Mouse (Mus musculus): ENCODE results near the gene Kcnd1. TPM values are rescaled to one million over a fixed set of nuclear protein-coding genes. Genes with fewer than 3 reads are reported as not detected.

Kcnd1 gene
- total RNA-seq, 1 experiment, result 3.1 TPM

- no peak overlapping the region for H3K27ac ChIP-seq (ENCODE audit: insufficient read depth, low read depth, low read length, poor library complexity, severe bottlenecking)
- H3K9me3 ChIP-seq (ENCODE audit: control insufficient read depth, insufficient read depth, low read depth, low read length), result no peaks in the 10 kb centered on the region
- peaks cover 0 to 8% of the 10 kb centered on the region in 2 experiments; a peak in 3 of 4 replicates for H3K4me1 ChIP-seq (ENCODE audit: control insufficient read depth in 2 of 2, insufficient read depth in 2 of 2, low read length in 2 of 2, poor library complexity in 1 of 2)
- TF ChIP-seq ZNF384 (IDR thresholded peaks at IDR 0.05; ENCODE audit: low read depth, low read length) (no peak), MAFK (IDR thresholded peaks at IDR 0.05; ENCODE audit: insufficient read depth, low read depth, low read length) (no peak), ZC3H11A (IDR thresholded peaks at IDR 0.05; ENCODE audit: borderline replicate concordance, low read depth, low read length) (no peak), CHD2 (IDR thresholded peaks at IDR 0.05; ENCODE audit: low read depth, low read length) (no peak), HCFC1 (IDR thresholded peaks at IDR 0.05; ENCODE audit: borderline replicate concordance, insufficient read depth, low read length) (no peak)
- in situ Hi-C loops (cut with MboI; ENCODE audit: low sequenced_read_pairs in 2 of 2, unreplicated experiment in 2 of 2), result no loop called here
- H3K9ac ChIP-seq (ENCODE audit: insufficient read depth, low read depth, low read length, poor library complexity, severe bottlenecking), result no peak overlapping the region
- no peak for DNase-seq (ENCODE audit: low read depth, low spot score)
- no peak overlapping the region for H3K4me3 ChIP-seq (ENCODE audit: insufficient read depth in 1 of 2, low read depth in 1 of 2, low read length in 2 of 2, poor library complexity in 1 of 2, severe bottlenecking in 1 of 2)
- H3K36me3 ChIP-seq (ENCODE audit: control insufficient read depth, insufficient read depth, low read length, poor library complexity, severe bottlenecking), result peaks cover 6% of the 10 kb centered on the region
Measured at GRCm38 (mm10) chrX:7864551-7864950, 42.5 kb downstream of the Kcnd1 start.

- TF ChIP-seq MAFK (IDR thresholded peaks at IDR 0.05; ENCODE audit: insufficient read depth, low read depth, low read length) (no peak), ZC3H11A (IDR thresholded peaks at IDR 0.05; ENCODE audit: borderline replicate concordance, low read depth, low read length) (no peak), HCFC1 (IDR thresholded peaks at IDR 0.05; ENCODE audit: borderline replicate concordance, insufficient read depth, low read length) (no peak), CHD2 (IDR thresholded peaks at IDR 0.05; ENCODE audit: low read depth, low read length) (no peak), ZNF384 (IDR thresholded peaks at IDR 0.05; ENCODE audit: low read depth, low read length) (no peak)
- H3K36me3 ChIP-seq (ENCODE audit: control insufficient read depth, insufficient read depth, low read length, poor library complexity, severe bottlenecking), result peaks cover 6% of the 10 kb centered on the region
- no peak overlapping the region for H3K4me3 ChIP-seq (ENCODE audit: insufficient read depth in 1 of 2, low read depth in 1 of 2, low read length in 2 of 2, poor library complexity in 1 of 2, severe bottlenecking in 1 of 2)
- no peaks in the 10 kb centered on the region for H3K9me3 ChIP-seq (ENCODE audit: control insufficient read depth, insufficient read depth, low read depth, low read length)
- peaks cover 0 to 8% of the 10 kb centered on the region in 2 experiments; a peak in 3 of 4 replicates for H3K4me1 ChIP-seq (ENCODE audit: control insufficient read depth in 2 of 2, insufficient read depth in 2 of 2, low read length in 2 of 2, poor library complexity in 1 of 2)
- no peak for DNase-seq (ENCODE audit: low read depth, low spot score)
- no peak overlapping the region for H3K9ac ChIP-seq (ENCODE audit: insufficient read depth, low read depth, low read length, poor library complexity, severe bottlenecking)
- in situ Hi-C loops (cut with MboI; ENCODE audit: low sequenced_read_pairs in 2 of 2, unreplicated experiment in 2 of 2), result no loop called here
- no peak overlapping the region for H3K27ac ChIP-seq (ENCODE audit: insufficient read depth, low read depth, low read length, poor library complexity, severe bottlenecking)
Measured at GRCm38 (mm10) chrX:7865343-7865742, 43.3 kb downstream of the Kcnd1 start.

- Histone ChIP-seq H3K27ac (ENCODE audit: insufficient read depth, low read depth, low read length, poor library complexity, severe bottlenecking) (no peak overlapping the region), H3K9ac (ENCODE audit: insufficient read depth, low read depth, low read length, poor library complexity, severe bottlenecking) (no peak overlapping the region), H3K4me1 (ENCODE audit: control insufficient read depth in 2 of 2, insufficient read depth in 2 of 2, low read length in 2 of 2, poor library complexity in 1 of 2) (peaks cover 0 to 8% of the 10 kb centered on the region in 2 experiments; a peak in 3 of 4 replicates), H3K9me3 (ENCODE audit: control insufficient read depth, insufficient read depth, low read depth, low read length) (no peaks in the 10 kb centered on the region), H3K36me3 (ENCODE audit: control insufficient read depth, insufficient read depth, low read length, poor library complexity, severe bottlenecking) (peaks cover 6% of the 10 kb centered on the region), H3K4me3 (ENCODE audit: insufficient read depth in 1 of 2, low read depth in 1 of 2, low read length in 2 of 2, poor library complexity in 1 of 2, severe bottlenecking in 1 of 2) (no peak overlapping the region)
- no peak for DNase-seq (ENCODE audit: low read depth, low spot score)
- TF ChIP-seq CHD2 (IDR thresholded peaks at IDR 0.05; ENCODE audit: low read depth, low read length), result no peak
- no peak for TF ChIP-seq HCFC1 (IDR thresholded peaks at IDR 0.05; ENCODE audit: borderline replicate concordance, insufficient read depth, low read length)
- TF ChIP-seq ZC3H11A (IDR thresholded peaks at IDR 0.05; ENCODE audit: borderline replicate concordance, low read depth, low read length), result no peak
- TF ChIP-seq ZNF384 (IDR thresholded peaks at IDR 0.05; ENCODE audit: low read depth, low read length), result no peak
- TF ChIP-seq MAFK (IDR thresholded peaks at IDR 0.05; ENCODE audit: insufficient read depth, low read depth, low read length), result no peak
- in situ Hi-C loops (cut with MboI; ENCODE audit: low sequenced_read_pairs in 2 of 2, unreplicated experiment in 2 of 2), result no loop called here
Measured at GRCm38 (mm10) chrX:7865786-7866185, 43.7 kb downstream of the Kcnd1 start.

GRCm38 (mm10) chrX:7867141-7867540 is 45.1 kb downstream of the Kcnd1 start:
- peaks cover 8% of the 10 kb centered on the region for H3K36me3 ChIP-seq (ENCODE audit: control insufficient read depth, insufficient read depth, low read length, poor library complexity, severe bottlenecking)
- in situ Hi-C loops (cut with MboI; ENCODE audit: low sequenced_read_pairs in 2 of 2, unreplicated experiment in 2 of 2), result no loop called here
- no peak for DNase-seq (ENCODE audit: low read depth, low spot score)
- H3K4me1 ChIP-seq (ENCODE audit: control insufficient read depth in 2 of 2, insufficient read depth in 2 of 2, low read length in 2 of 2, poor library complexity in 1 of 2), result peaks cover 0 to 8% of the 10 kb centered on the region in 2 experiments; a peak in 3 of 4 replicates
- TF ChIP-seq ZNF384 (IDR thresholded peaks at IDR 0.05; ENCODE audit: low read depth, low read length) (no peak), ZC3H11A (IDR thresholded peaks at IDR 0.05; ENCODE audit: borderline replicate concordance, low read depth, low read length) (no peak), MAFK (IDR thresholded peaks at IDR 0.05; ENCODE audit: insufficient read depth, low read depth, low read length) (no peak), CHD2 (IDR thresholded peaks at IDR 0.05; ENCODE audit: low read depth, low read length) (no peak), HCFC1 (IDR thresholded peaks at IDR 0.05; ENCODE audit: borderline replicate concordance, insufficient read depth, low read length) (no peak)
- H3K27ac ChIP-seq (ENCODE audit: insufficient read depth, low read depth, low read length, poor library complexity, severe bottlenecking), result no peak overlapping the region
- H3K9me3 ChIP-seq (ENCODE audit: control insufficient read depth, insufficient read depth, low read depth, low read length), result no peaks in the 10 kb centered on the region
- H3K9ac ChIP-seq (ENCODE audit: insufficient read depth, low read depth, low read length, poor library complexity, severe bottlenecking), result no peak overlapping the region
- H3K4me3 ChIP-seq (ENCODE audit: insufficient read depth in 1 of 2, low read depth in 1 of 2, low read length in 2 of 2, poor library complexity in 1 of 2, severe bottlenecking in 1 of 2), result no peak overlapping the region

All from ES-E14 (cell line).